Mouse (Mus musculus) CH12.LX (cell line): ENCODE results near the gene Cysltr2.

Experiments
- CHD1 ChIP-seq: IDR thresholded peaks from 2 replicates; pipeline ENCODE4 v1.6.1; 2012; ENCODE audit warnings: low read depth, low read length, improper control_type of control experiment, inconsistent platforms
- CTCF ChIP-seq, 2 experiments: IDR thresholded peaks in 1 of 2; conservative IDR thresholded peaks in 1 of 2; 2 replicates each; pipeline ENCODE4 v1.5.1; 2011 to 2012; ENCODE audit warnings: low read depth in 2 of 2, low read length in 2 of 2, improper control_type of control experiment in 1 of 2, inconsistent platforms in 1 of 2, mild to moderate bottlenecking in 1 of 2, moderate library complexity in 1 of 2
- ELF1 ChIP-seq: IDR thresholded peaks from 2 replicates; pipeline ENCODE4 v1.6.1; 2014; ENCODE audit warnings: low read depth, mild to moderate bottlenecking, inconsistent platforms, low read length, improper control_type of control experiment
- EP300 ChIP-seq: IDR thresholded peaks from 2 replicates; pipeline ENCODE4 v1.6.1; 2011; ENCODE audit warnings: low read length, improper control_type of control experiment
- HCFC1 ChIP-seq: IDR thresholded peaks from 2 replicates; pipeline ENCODE4 v1.6.1; 2012; ENCODE audit warnings: low read depth, mild to moderate bottlenecking, inconsistent platforms, low read length, improper control_type of control experiment
- JUND ChIP-seq: conservative IDR thresholded peaks from 2 replicates; pipeline ENCODE4 v1.6.1; 2011; ENCODE audit warnings: low read depth, low read length, improper control_type of control experiment
- MAFK ChIP-seq: IDR thresholded peaks from 2 replicates; pipeline ENCODE4 v1.6.1; 2011; ENCODE audit warnings: low read length, improper control_type of control experiment; ENCODE audit not compliant: insufficient replicate concordance
- PAX5 ChIP-seq: IDR thresholded peaks from 2 replicates; pipeline ENCODE4 v1.6.1; 2012; ENCODE audit warnings: low read length, inconsistent platforms, mixed read lengths
- POLR2A ChIP-seq: IDR thresholded peaks from 2 replicates; pipeline ENCODE4 v1.6.1; 2011; ENCODE audit warnings: low read depth, mild to moderate bottlenecking, improper control_type of control experiment, low read length
- POLR2AphosphoS2 ChIP-seq: IDR thresholded peaks from 2 replicates; pipeline ENCODE4 v1.6.1; 2011; ENCODE audit warnings: low read depth, low read length, improper control_type of control experiment
- RAD21 ChIP-seq: IDR thresholded peaks from 2 replicates; pipeline ENCODE4 v1.6.1; 2011; ENCODE audit warnings: low read depth, mild to moderate bottlenecking, low read length, improper control_type of control experiment, moderate library complexity
- RCOR1 ChIP-seq: conservative IDR thresholded peaks from 2 replicates; pipeline ENCODE4 v1.6.1; 2012; ENCODE audit warnings: low read depth, mild to moderate bottlenecking, inconsistent platforms, low read length, improper control_type of control experiment
- TBP ChIP-seq: conservative IDR thresholded peaks from 2 replicates; pipeline ENCODE4 v1.6.1; 2011; ENCODE audit warnings: low read depth, low read length, improper control_type of control experiment
- ZNF384 ChIP-seq: IDR thresholded peaks from 2 replicates; pipeline ENCODE4 v1.6.1; 2012; ENCODE audit warnings: low read depth, low read length, improper control_type of control experiment, inconsistent platforms

DNA sequence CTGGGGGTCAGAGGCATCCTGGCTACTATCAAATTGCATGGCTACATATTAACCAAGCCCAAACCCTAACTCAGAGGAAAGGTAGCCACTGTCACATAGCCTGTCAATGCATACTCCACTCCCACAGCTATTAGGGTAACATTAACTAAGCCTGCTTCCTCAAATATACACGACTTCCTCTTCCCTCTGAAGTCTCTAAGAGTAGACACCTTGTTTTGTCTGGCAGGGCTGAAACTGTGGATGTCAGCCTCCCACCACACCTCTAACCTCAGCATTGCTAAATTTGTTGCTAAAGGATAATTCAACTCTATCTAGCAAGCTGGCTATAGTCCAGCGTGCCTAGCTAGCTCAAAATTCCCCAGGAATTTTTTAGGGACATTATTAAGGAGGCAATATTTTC is 7.2 kb downstream of the Cysltr2 start:
- TF ChIP-seq MAFK (no peak), CTCF (conservative IDR thresholded peaks at IDR 0.05 in 1 of 2, IDR thresholded peaks at IDR 0.05 in 1 of 2; ENCODE audit: low read depth in 2 of 2, low read length in 2 of 2) (no peak), POLR2AphosphoS2 (no peak), POLR2A (no peak), HCFC1 (no peak), EP300 (no peak), JUND (no peak), CHD1 (no peak), ELF1 (no peak), RCOR1 (no peak), TBP (no peak), ZNF384 (no peak), RAD21 (no peak), PAX5 (no peak)
